8 mouse cellular contexts compared by ENCODE assay signal in genomic region chr4:56222023-56222776, GRCm38 (mm10).
DNase-seq lines count a peak whose midpoint lies in the region; ATAC-seq lines count a peak whose summit lies in the region.

No protein-coding gene starts in this region.

- no peaks in the 10 kb centered on the region for H3K27me3 ChIP-seq in neural tube, embryonic 15.5 days (replicated peaks)
- no peaks in the 10 kb centered on the region for H3K27me3 ChIP-seq in heart, embryonic 16.5 days (ENCODE audit: control insufficient read depth, insufficient read depth, low read length)
- no peaks in the 10 kb centered on the region for H3K27me3 ChIP-seq in lung, embryonic 15.5 days

- peaks cover 12% of the 10 kb centered on the region; the same call in 1 of the 2 replicates for H3K4me1 ChIP-seq in neural tube, embryonic 15.5 days
- no peaks in the 10 kb centered on the region for H3K4me1 ChIP-seq in heart, embryonic 16.5 days (ENCODE audit: control insufficient read depth, insufficient read depth, low read length)
- peaks cover 16% of the 10 kb centered on the region; the same call in 1 of the 2 replicates for H3K4me1 ChIP-seq in lung, embryonic 15.5 days

- ATAC-seq in neural tube, embryonic 15.5 days (ENCODE audit: low FRiP score), result no peak
- ATAC-seq in heart, embryonic 16.5 days (replicated peaks; ENCODE audit: extremely low read depth, insufficient read depth, low FRiP score), result no peak
- peak; percentile 52 for ATAC-seq in lung, embryonic 15.5 days (ENCODE audit: borderline replicate concordance, extremely low read depth, low FRiP score, low TSS enrichment)

- no peak overlapping the region for H3K4me3 ChIP-seq in neural tube, embryonic 15.5 days (replicated peaks)
- H3K4me3 ChIP-seq in heart, embryonic 16.5 days (ENCODE audit: low read length), result no peak overlapping the region
- H3K4me3 ChIP-seq in lung, embryonic 15.5 days, result peak overlapping the region; percentile 17; the same call in 1 of the 2 replicates

- DNase-seq in neural tube, embryonic 10.5 days (ENCODE audit: extremely low spot score, low spot score), result peak; percentile 18
- DNase-seq in embryo, embryonic 10 days (ENCODE audit: low spot score), result peak; percentile 36
- peak; percentile 65 for DNase-seq in kidney, postnatal 10 days
- DNase-seq in ovary, postnatal 10 days (ENCODE audit: low spot score), result peak; percentile 4
- peak; percentile 84 for DNase-seq in thymus, postnatal 4 days

- no peak overlapping the region for H3K4me2 ChIP-seq in neural tube, embryonic 15.5 days
- H3K4me2 ChIP-seq in heart, embryonic 16.5 days (ENCODE audit: low read depth, low read length), result peak overlapping the region; percentile 30; the same call in 1 of the 2 replicates
- H3K4me2 ChIP-seq in lung, embryonic 15.5 days, result peak overlapping the region; percentile 41

- no peaks in the 10 kb centered on the region for H3K9me3 ChIP-seq in neural tube, embryonic 15.5 days (replicated peaks)
- no peaks in the 10 kb centered on the region for H3K9me3 ChIP-seq in heart, embryonic 16.5 days (replicated peaks; ENCODE audit: control insufficient read depth, low read length)
- H3K9me3 ChIP-seq in lung, embryonic 15.5 days, result no peaks in the 10 kb centered on the region

- H3K9ac ChIP-seq in neural tube, embryonic 15.5 days (replicated peaks), result no peak overlapping the region
- 0 out of 2 replicates have a peak overlapping the region, but pooled peaks have one; percentile 22 for H3K9ac ChIP-seq in heart, embryonic 16.5 days (ENCODE audit: low read length)
- no peak overlapping the region for H3K9ac ChIP-seq in lung, embryonic 15.5 days

- WGBS in neural tube, embryonic 15.5 days, result 43% methylated on average over 8 of the region's 8 CpGs
- WGBS in heart, embryonic 16.5 days, result 57% methylated on average over 8 of the region's 8 CpGs
- 22% methylated on average over 8 of the region's 8 CpGs for WGBS in lung, embryonic 15.5 days

- H3K27ac ChIP-seq in neural tube, embryonic 15.5 days (replicated peaks), result no peak overlapping the region
- no peak overlapping the region for H3K27ac ChIP-seq in heart, embryonic 16.5 days (ENCODE audit: low read length)
- no peak overlapping the region for H3K27ac ChIP-seq in lung, embryonic 15.5 days

- H3K36me3 ChIP-seq in neural tube, embryonic 15.5 days, result no peaks in the 10 kb centered on the region
- no peaks in the 10 kb centered on the region for H3K36me3 ChIP-seq in heart, embryonic 16.5 days (ENCODE audit: control insufficient read depth, insufficient read depth)
- H3K36me3 ChIP-seq in lung, embryonic 15.5 days, result no peaks in the 10 kb centered on the region

Comparison
In these comparisons a context has a peak if more than half of its experiments do, and no peak if none do; other contexts are left out.
1. DNase-seq: peak in every context shown above with its lines; median percentile 84 in thymus, postnatal 4 days; 65 in kidney, postnatal 10 days; 36 in embryo, embryonic 10 days; 18 in neural tube, embryonic 10.5 days; 4 in ovary, postnatal 10 days.